Mouse (Mus musculus) testis, adult 2 months (tissue): ENCODE measurements around the gene Rasa2.

Experiments used
- CTCF ChIP-seq: fragments of 200-500 bp; IDR thresholded peaks from 2 replicates; pipeline ENCODE4 v1.5.1; 2012; ENCODE audit warnings: low read depth, mild to moderate bottlenecking, inconsistent platforms, low read length, moderate library complexity; ENCODE audit not compliant: control insufficient read depth, insufficient read depth, insufficient replicate concordance
- POLR2A ChIP-seq: fragments of 200-500 bp; IDR thresholded peaks from 2 replicates; pipeline ENCODE4 v1.6.1; 2012; ENCODE audit warnings: low read depth, mild to moderate bottlenecking, inconsistent platforms, low read length, moderate library complexity; ENCODE audit not compliant: control insufficient read depth

- TF ChIP-seq CTCF: no peak
- no peak for TF ChIP-seq POLR2A
Observed at GRCm38 (mm10) chr9:96559148-96559547, 72.3 kb downstream of the Rasa2 start.
